Mouse (Mus musculus): ENCODE data around the gene Olfr381.
"Not testable (repeated sequence)": the region's sequence is repeated elsewhere in the genome, so short reads cannot be mapped to it uniquely, and the experiment has no call there.

Gene Olfr381

GRCm38 (mm10) chr11:73491503-73491902 is at the start of gene Olfr381:
Gene Olfr381, minus strand, starts transcription at chr11:73491603.
- no peak for DNase-seq (ENCODE audit: extremely low read depth, insufficient read length, low spot score)

DNA sequence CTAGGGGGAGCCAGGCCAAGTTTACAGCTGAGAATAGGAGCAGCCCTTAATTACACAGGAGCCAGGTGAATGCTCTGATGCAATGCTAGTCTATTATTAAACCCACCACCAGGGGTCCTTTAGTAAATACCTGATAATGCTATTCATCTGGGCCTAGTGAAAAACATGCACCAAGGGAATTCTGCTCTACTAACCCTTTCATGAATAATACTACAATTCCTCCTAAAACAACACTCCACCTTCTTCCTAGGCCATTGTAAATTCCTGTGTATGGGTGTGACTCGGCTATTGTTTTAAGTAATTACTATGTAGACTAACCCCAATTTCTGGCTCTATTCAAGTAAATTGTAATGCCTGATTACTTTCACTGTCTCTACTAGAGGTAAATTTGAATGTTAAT is 37.6 kb upstream of the Olfr381 start:
- DNase-seq (ENCODE audit: extremely low read depth, insufficient read length, low spot score) = not testable (repeated sequence)

DNA sequence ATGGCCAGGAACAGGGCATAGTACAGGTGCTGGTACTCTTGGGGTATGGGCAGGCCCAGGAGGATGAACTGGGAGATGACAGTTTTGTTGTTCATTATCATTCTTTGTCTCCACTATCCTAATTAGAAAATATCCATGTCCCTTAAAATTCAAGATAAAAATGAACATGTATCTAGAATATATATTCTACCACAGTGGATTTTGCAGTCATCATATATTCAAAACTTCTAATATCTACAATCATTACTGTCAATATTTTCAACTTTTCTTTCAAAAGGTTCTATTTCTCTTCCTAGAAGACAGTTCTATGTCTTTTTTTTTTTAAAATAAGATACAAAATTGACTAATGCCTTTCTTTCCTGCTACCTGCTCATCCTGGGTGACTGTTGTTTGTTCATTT is 25.7 kb upstream of the Olfr381 start, which contains the start of gene Olfr382:
TSS of gene Olfr382 (minus strand) at position 101 of the 400 bp plus-strand sequence.
- DNase-seq (ENCODE audit: extremely low read depth, insufficient read length, low spot score) = no peak

GRCm38 (mm10) chr11:73457408-73457807 is 34.0 kb downstream of the Olfr381 start, which contains the start of gene Olfr380:
Gene Olfr380, minus strand, starts transcription at chr11:73457508.
- DNase-seq (ENCODE audit: extremely low read depth, insufficient read length, low spot score) = no peak

Measured in 3134 (cell line).